Mouse (Mus musculus) G1E (cell line): ENCODE measurements around the gene Nbeal2.

Experiments
- CTCF ChIP-seq: IDR thresholded peaks from 2 replicates; pipeline ENCODE4 v1.5.1; 2012; ENCODE audit warnings: low read depth, low read length, inconsistent platforms, mixed read lengths
- GATA1 ChIP-seq: IDR thresholded peaks from 2 replicates; pipeline ENCODE4 v1.6.1; 2012; ENCODE audit warnings: borderline replicate concordance, low read length, inconsistent platforms, mixed read lengths
- TAL1 ChIP-seq: conservative IDR thresholded peaks from 2 replicates; pipeline ENCODE4 v1.6.1; 2012; ENCODE audit warnings: low read depth, low read length, inconsistent platforms, mixed read lengths

DNA sequence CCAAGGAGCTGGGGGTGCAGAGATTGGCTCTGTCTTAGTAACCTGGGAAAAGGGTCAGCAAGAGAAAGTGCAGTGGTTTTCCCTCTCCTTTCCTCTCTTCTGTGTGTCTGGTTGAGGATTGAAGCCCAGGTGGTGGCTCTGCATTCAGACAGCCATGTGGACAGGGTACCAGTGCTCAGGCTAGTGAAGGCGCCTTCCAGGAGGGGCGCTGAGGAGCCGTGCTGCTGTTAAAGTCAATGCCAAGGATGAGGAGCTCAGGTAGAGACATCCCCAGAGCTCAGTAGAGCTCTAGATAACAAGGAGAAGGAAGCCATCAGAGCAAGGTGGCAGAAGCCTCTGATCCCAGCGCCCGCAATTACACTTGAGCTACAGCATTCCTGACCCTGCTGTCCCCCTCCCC, 33.1 kb upstream of the Nbeal2 start:
- TF ChIP-seq CTCF (no peak), TAL1 (no peak), GATA1 (no peak)
